Mouse (Mus musculus) hindbrain, embryonic 11.5 days (tissue): Measurements from ENCODE around the gene Chmp2b. TPM values are rescaled to one million over a fixed set of nuclear protein-coding genes. Genes with fewer than 3 reads are reported as not detected.
A peak's percentile ranks its signal among the peaks of the same experiment; 100 is the strongest.

ENCODE experiments used
- ATAC-seq: fragments of 200-750 bp; cut with Nextera tagmentation; 2 replicates; pipeline ENCODE4 v1.8.0; 2017; ENCODE audit warnings: mild to moderate bottlenecking, moderate TSS enrichment, moderate library complexity; ENCODE audit not compliant: low FRiP score
- DNase-seq: peaks from one replicate; pipeline ENCODE4 v3.0.0-alpha.2; 2015; ENCODE audit warnings: low spot score
- H3K27ac ChIP-seq: fragments of 300-500 bp; sonication (generic); 2 replicates; pipeline ENCODE4 v1.5.1; 2014; ENCODE audit warnings: mild to moderate bottlenecking, low read depth, low read length
- H3K27me3 ChIP-seq: fragments of 300-500 bp; sonication (generic); 2 replicates; pipeline ENCODE4 v1.6.1; 2014; ENCODE audit warnings: mild to moderate bottlenecking, low read length, moderate library complexity, mixed read lengths; ENCODE audit not compliant: control insufficient read depth, insufficient read depth
- H3K36me3 ChIP-seq: fragments of 300-500 bp; sonication (generic); 2 replicates; pipeline ENCODE4 v1.6.1; 2014; ENCODE audit warnings: mild to moderate bottlenecking, low read length, moderate library complexity, mixed read lengths; ENCODE audit not compliant: control insufficient read depth, insufficient read depth
- H3K4me1 ChIP-seq: fragments of 300-500 bp; sonication (generic); replicated peaks from 2 replicates; pipeline ENCODE4 v1.6.1; 2014; ENCODE audit warnings: low read length, mixed read lengths; ENCODE audit not compliant: control insufficient read depth, insufficient read depth
- H3K4me2 ChIP-seq: fragments of 300-500 bp; sonication (generic); replicated peaks from 2 replicates; pipeline ENCODE4 v1.6.1; 2014; ENCODE audit warnings: mild to moderate bottlenecking, low read depth, low read length
- H3K4me3 ChIP-seq: fragments of 300-500 bp; sonication (generic); 2 replicates; pipeline ENCODE4 v1.5.1; 2014; ENCODE audit warnings: low read depth, low read length
- H3K9ac ChIP-seq: fragments of 300-500 bp; sonication (generic); 2 replicates; pipeline ENCODE4 v1.6.1; 2014; ENCODE audit warnings: low read depth, low read length
- H3K9me3 ChIP-seq: fragments of 300-500 bp; sonication (generic); 2 replicates; pipeline ENCODE4 v1.6.1; 2016; ENCODE audit warnings: low read length; ENCODE audit not compliant: control insufficient read depth
- WGBS: fragments of 180-500 bp; shearing (Covaris S2); extraction: QIAGEN DNeasy Blood & Tissue Kit; methylation state at CpG from one replicate; pipeline ENCODE4 v1.1.7; 2014; 5-methylcytosine and 5-hydroxymethylcytosine counted together
- polyA plus RNA-seq: library from polyadenylated mRNA; unstranded; fragments of >200 nt; fragmentation: Nextera tagmentation; extraction: Ambion mirVana; gene quantifications from 2 replicates; pipeline ENCODE4 v1.2.1, GENCODE M21; 2014

Chmp2b gene
- 51.1 and 53.8 TPM in 2 replicates for polyA plus RNA-seq

DNA sequence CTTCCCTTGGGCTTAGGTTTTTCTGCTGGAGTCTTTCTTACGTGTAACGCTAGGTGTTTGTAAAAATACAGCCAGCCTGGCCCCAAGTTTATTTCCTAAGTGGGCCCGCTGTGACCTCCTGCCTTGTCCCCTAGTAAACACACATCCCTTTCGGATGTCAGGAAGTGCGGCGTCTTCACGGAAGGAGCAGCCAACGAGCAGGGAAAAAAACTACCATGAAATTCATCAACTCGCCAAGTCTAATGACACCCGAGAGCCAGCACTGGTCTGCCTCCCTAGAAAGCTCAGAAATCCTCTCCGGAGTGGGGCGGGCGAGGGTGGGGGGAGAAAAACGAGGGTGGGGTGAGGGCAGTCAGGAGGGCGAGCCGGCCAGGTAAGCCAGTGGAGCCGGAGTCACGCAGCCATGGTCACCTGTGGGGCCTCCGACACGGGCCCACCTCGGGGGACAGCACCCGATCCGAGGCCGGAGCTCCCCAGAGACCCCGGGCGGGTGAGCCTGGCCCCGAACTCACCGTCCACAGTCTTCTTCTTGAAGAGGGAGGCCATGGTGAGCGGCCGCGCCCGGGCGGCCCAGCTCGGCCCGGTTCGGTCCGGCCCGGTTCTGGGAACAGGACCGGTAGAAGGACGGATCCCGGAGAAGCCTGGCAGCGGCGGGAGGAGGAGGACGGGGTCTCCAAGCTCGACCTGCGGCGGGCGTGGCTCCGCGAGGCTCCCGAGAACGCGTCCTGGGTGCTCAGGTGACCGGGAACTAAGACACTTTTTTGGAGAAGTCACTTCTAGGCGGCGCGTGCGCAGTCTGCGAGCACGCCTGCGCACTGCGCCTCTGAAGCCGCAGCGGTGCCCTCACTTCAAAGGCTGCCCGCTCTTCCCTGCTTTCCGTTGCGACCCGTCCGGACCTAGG is at the start of gene Chmp2b:
TSS of gene Chmp2b (minus strand) at position 764 of the 901 bp plus-strand sequence.
- peak; percentile 96 for ATAC-seq
- Histone ChIP-seq H3K4me2 (peak within 1 kb of the TSS; percentile 92), H3K27me3 (no peaks in the 10 kb centered on the region), H3K4me3 (peak within 1 kb of the TSS; percentile 93), H3K9ac (peak within 1 kb of the TSS; percentile 81), H3K9me3 (no peaks in the 10 kb centered on the region), H3K27ac (no peak within 1 kb of the TSS), H3K4me1 (no peaks in the 10 kb centered on the region), H3K36me3 (no peaks in the 10 kb centered on the region)
- under 1% methylated on average over 60 of the region's 69 CpGs for WGBS
- peak; percentile 91 for DNase-seq

DNA sequence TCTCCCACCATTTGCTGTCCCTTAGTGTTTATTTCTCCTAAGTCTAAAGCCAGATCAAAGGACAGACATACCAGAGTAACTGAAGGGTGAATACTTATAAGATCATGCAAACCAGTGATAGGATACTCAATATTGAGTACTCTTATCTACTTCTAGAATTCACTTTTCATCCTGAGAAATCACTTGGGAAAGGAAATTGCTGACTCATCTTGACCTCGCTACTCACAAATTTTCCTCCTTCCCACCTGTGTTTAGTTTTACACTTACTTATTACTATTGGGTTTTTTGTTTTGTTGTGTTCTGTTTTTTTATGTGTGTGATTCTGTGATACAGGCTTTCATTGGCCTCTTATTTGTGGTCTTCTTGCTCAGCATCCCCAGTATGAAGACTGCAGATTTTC is 49.2 kb upstream of the Chmp2b start:
- H3K27me3 ChIP-seq = no peaks in the 10 kb centered on the region
- ATAC-seq (no peak), DNase-seq (no peak)
- no peak overlapping the region for H3K4me3 ChIP-seq
- H3K9me3 ChIP-seq = no peaks in the 10 kb centered on the region
- H3K4me1 ChIP-seq = no peaks in the 10 kb centered on the region
- H3K27ac ChIP-seq = no peak overlapping the region
- no peak overlapping the region for H3K4me2 ChIP-seq
- H3K9ac ChIP-seq = no peak overlapping the region
- WGBS = 81% methylated on average over 1 of the region's 1 CpGs
- no peaks in the 10 kb centered on the region for H3K36me3 ChIP-seq

DNA sequence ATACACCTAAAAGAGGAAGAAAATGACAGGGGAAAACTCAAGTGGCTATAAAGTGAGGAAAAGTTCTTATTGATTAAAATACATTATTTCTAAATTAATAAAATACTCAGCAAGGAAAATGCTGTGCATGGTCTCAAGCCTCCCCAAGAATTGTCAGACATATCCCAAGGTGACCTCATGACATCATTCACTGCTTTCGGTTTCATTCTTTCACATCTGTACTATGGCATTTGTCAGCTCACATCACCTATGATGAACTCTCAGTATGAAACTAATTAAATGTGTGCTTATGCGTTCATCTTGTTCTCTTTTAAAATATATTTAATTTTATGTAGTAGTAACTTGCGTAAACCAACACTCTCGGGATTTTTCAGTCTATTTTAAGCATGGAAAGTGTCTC is 38.3 kb upstream of the Chmp2b start:
- DNase-seq = no peak
- Histone ChIP-seq H3K4me2 (no peak overlapping the region), H3K27ac (no peak overlapping the region), H3K27me3 (no peaks in the 10 kb centered on the region), H3K4me3 (no peak overlapping the region), H3K9me3 (no peaks in the 10 kb centered on the region), H3K4me1 (no peaks in the 10 kb centered on the region), H3K36me3 (no peaks in the 10 kb centered on the region), H3K9ac (no peak overlapping the region)
- no peak for ATAC-seq
- 82% methylated on average over 4 of the region's 4 CpGs for WGBS

DNA sequence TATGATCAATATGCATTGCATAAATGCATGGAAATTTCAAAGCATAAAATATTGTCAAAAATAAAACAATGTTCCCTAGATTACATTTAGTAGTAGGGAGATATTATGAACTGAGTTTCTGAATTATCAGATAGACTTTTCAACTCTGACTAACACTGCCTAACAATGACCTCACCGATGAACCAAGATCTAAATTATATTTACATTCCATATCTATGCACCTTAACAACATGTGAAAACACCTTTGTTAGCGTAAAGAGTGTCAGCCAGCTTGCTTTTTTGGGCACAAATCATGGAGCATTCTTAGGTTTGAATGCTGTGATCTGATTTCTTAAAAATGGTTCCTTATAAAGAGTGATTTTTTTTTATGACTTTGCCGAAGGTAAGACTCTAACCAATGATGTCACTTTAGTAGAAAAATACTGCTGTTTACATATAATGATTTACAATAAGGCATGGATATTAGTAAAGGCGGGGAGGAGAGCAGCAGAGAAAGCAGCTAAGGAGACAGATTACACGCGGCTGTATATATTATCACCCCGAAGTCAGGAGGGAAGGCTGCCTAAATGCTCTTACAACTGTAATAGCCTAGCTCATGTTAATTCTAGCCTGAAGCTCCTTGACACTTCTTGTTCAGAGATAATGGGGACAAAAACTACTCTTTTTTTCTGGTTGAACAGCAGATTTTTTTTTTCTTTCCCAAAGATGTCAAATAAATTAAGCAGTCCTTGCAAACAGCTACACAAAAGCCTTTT is 23.8 kb upstream of the Chmp2b start:
- Histone ChIP-seq H3K4me3 (no peak overlapping the region), H3K9ac (no peak overlapping the region), H3K4me1 (no peaks in the 10 kb centered on the region), H3K9me3 (no peaks in the 10 kb centered on the region), H3K36me3 (no peaks in the 10 kb centered on the region), H3K27ac (no peak overlapping the region), H3K27me3 (no peaks in the 10 kb centered on the region), H3K4me2 (no peak overlapping the region)
- no peak for ATAC-seq
- no peak for DNase-seq
- 82% methylated on average over 7 of the region's 7 CpGs for WGBS

DNA sequence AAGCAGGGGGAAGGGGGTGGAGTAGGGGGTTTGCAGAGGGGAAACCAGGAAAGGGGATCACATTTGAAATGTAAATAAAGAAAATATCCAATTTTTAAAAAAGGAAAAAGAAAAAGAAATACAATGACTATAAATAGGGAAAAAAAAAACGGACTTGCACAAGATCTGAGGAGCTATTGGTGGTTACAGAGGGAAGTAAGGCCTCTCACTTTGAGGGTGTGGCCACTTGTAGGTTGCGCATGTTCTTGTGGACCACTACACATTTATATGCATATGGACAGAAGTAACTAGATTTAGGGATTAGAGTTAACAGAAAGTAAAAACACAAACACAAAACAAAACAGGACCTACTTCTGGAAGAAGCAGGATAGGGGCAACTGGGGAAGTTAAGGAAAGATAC is 23.2 kb upstream of the Chmp2b start:
- no peak overlapping the region for H3K9ac ChIP-seq

DNA sequence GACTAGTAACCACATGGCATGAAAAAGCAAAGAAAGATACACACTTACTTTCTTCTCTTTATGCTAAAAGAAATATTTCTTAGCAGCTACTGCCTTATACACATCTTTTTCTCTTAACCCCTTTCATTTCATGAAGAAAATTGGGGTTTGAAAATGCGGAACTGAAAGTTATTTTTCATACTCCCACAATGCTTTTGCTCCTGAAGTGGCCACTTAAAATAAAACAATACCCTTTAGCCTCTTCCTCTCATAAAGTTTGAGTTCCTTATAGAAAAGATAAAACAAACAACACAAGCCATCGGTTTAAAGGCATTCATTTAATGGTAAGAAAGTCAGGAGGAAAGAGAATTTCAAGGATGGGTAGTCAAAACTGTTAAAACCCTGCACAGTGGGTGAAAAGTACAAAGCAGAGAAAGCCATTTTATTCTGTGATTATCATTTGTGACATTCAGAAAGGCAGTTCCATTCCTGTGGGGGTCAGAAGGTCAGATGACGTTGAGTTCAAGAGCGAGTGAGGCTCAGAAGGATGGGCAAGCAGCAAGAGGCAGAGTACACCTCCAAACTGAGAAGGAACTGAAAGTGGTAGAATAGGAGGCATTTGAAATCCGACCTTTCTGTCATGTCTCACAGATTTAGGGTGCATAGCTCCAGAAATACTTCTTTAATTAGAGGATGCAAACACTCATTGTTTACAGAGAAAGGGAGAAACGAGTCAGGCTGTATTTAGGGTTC is 14.9 kb upstream of the Chmp2b start:
- Histone ChIP-seq H3K9me3 (no peaks in the 10 kb centered on the region), H3K27me3 (no peaks in the 10 kb centered on the region), H3K4me2 (no peak overlapping the region), H3K4me1 (no peaks in the 10 kb centered on the region), H3K27ac (no peak overlapping the region), H3K4me3 (no peak overlapping the region), H3K9ac (no peak overlapping the region), H3K36me3 (no peaks in the 10 kb centered on the region)
- DNase-seq (no peak), ATAC-seq (no peak)
- WGBS = 39% methylated on average over 6 of the region's 6 CpGs

More for the DNA sequence above, 23.2 kb upstream of the Chmp2b start:
- 83% methylated on average over 2 of the region's 2 CpGs for WGBS
- H3K9me3 ChIP-seq = no peaks in the 10 kb centered on the region
- no peaks in the 10 kb centered on the region for H3K4me1 ChIP-seq
- ATAC-seq (no peak), DNase-seq (no peak)
- no peak overlapping the region for H3K4me2 ChIP-seq
- no peak overlapping the region for H3K27ac ChIP-seq
- no peak overlapping the region for H3K4me3 ChIP-seq
- no peaks in the 10 kb centered on the region for H3K27me3 ChIP-seq
- H3K36me3 ChIP-seq = no peaks in the 10 kb centered on the region

DNA sequence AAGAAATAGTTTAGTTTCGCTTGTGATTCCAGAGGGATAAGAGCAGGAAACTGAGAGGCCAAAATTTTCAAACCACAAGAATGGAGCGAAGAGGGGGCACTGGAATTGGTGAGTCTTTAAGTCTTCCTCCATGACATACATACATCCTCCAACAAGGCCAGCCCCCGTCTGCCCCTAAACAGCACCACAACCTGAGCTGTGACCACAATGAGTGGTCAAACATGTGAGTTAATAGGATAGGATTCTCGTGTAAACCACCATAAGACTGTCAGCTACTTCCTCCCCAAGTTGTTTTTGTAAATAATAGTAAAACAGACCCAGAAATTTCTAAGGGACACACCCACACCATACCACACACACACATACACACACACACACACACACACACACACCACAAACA is 6.3 kb upstream of the Chmp2b start:
- ATAC-seq = no peak
- H3K27me3 ChIP-seq = no peaks in the 10 kb centered on the region
- H3K9me3 ChIP-seq = no peaks in the 10 kb centered on the region
- no peaks in the 10 kb centered on the region for H3K4me1 ChIP-seq
- WGBS = 81% methylated on average over 4 of the region's 4 CpGs
- H3K4me2 ChIP-seq = no peak overlapping the region
- no peak overlapping the region for H3K9ac ChIP-seq
- no peak for DNase-seq
- no peak overlapping the region for H3K4me3 ChIP-seq
- H3K36me3 ChIP-seq = no peaks in the 10 kb centered on the region
- H3K27ac ChIP-seq = no peak overlapping the region

DNA sequence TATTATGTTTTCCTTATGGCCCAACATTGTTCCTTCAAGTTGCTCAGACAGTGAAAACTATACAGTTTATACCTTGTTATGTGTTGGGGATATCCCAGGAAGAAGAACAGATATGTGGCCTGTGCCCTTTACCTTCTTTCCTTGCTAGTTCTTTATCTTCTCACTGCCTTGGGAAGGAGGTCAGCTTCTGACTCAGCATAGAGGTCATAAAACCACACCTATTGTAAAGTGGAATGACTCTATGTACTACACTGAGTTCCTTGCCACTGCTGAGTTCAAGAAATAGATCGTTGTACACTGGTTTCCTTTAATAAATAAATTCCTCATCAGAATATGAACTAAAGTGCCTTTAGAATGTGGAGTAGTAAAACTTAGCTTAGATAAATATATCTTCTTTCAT is 2.4 kb upstream of the Chmp2b start:
- ATAC-seq = no peak
- no peak overlapping the region for H3K4me2 ChIP-seq
- no peaks in the 10 kb centered on the region for H3K36me3 ChIP-seq
- H3K9me3 ChIP-seq = no peaks in the 10 kb centered on the region
- WGBS = 92% methylated on average over 1 of the region's 1 CpGs
- no peak overlapping the region for H3K27ac ChIP-seq
- H3K4me1 ChIP-seq = no peaks in the 10 kb centered on the region
- DNase-seq = no peak
- no peak overlapping the region for H3K4me3 ChIP-seq
- H3K9ac ChIP-seq = no peak overlapping the region
- H3K27me3 ChIP-seq = no peaks in the 10 kb centered on the region
